Mouse (Mus musculus) erythroblast, adult 5-6 weeks (primary cell): Measurements from ENCODE around the gene Eps8. TPM values are rescaled to one million over a fixed set of nuclear protein-coding genes. Genes with fewer than 3 reads are reported as not detected.

Experiments used
- ATAC-seq: replicated peaks from 2 replicates; pipeline ENCODE4 v1.8.0; 2016; ENCODE audit warnings: moderate number of reproducible peaks, mild to moderate bottlenecking, moderate TSS enrichment, inconsistent platforms; ENCODE audit not compliant: poor library complexity, low FRiP score, severe bottlenecking
- total RNA-seq, 2 experiments: library from RNA; stranded (forward) in 1 of 2; stranded (reverse) in 1 of 2; fragments of 150-400 nt in 1 of 2; fragments of 200-764, 138-1000 nt in 1 of 2; gene quantifications; 2 replicates each; pipeline versions ENCODE4 v1.2.3 to v1.2.4; 2015 to 2017; ENCODE audit warnings: low replicate concordance in 2 of 2

Gene Eps8
- total RNA-seq (2015; ENCODE audit: low replicate concordance) (4.4 and 6.3 TPM in 2 replicates), total RNA-seq (2017; ENCODE audit: low replicate concordance) (2.3 and 2.9 TPM in 2 replicates)

GRCm38 (mm10) chr6:137654776-137655175 lies at the start of gene Eps8:
Gene Eps8 (minus strand): TSS chr6:137654876.
- ATAC-seq: no peak

- no peak for ATAC-seq
Measured at GRCm38 (mm10) chr6:137703431-137703830, 48.8 kb upstream of the Eps8 start.

- ATAC-seq: no peak
Measured at GRCm38 (mm10) chr6:137702918-137703317, 48.2 kb upstream of the Eps8 start.

GRCm38 (mm10) chr6:137702186-137702585 lies 47.5 kb upstream of the Eps8 start:
- ATAC-seq: no peak

- ATAC-seq: no peak
Measured at GRCm38 (mm10) chr6:137699434-137699833, 44.8 kb upstream of the Eps8 start.

- no peak for ATAC-seq
Measured at GRCm38 (mm10) chr6:137696445-137697204, 41.9 kb upstream of the Eps8 start.

GRCm38 (mm10) chr6:137695046-137695445 lies 40.4 kb upstream of the Eps8 start:
- no peak for ATAC-seq

GRCm38 (mm10) chr6:137694310-137694709 lies 39.6 kb upstream of the Eps8 start:
- ATAC-seq: no peak

- ATAC-seq: no peak
Measured at GRCm38 (mm10) chr6:137690550-137691119, 36.0 kb upstream of the Eps8 start.

- no peak for ATAC-seq
Measured at GRCm38 (mm10) chr6:137688506-137689105, 33.9 kb upstream of the Eps8 start.

- no peak for ATAC-seq
Measured at GRCm38 (mm10) chr6:137688079-137688478, 33.4 kb upstream of the Eps8 start.

- no peak for ATAC-seq
Measured at GRCm38 (mm10) chr6:137687667-137688066, 33.0 kb upstream of the Eps8 start.

GRCm38 (mm10) chr6:137682629-137683028 lies 28.0 kb upstream of the Eps8 start:
- ATAC-seq: no peak

GRCm38 (mm10) chr6:137681000-137681399 lies 26.3 kb upstream of the Eps8 start:
- ATAC-seq: no peak

- ATAC-seq: no peak
Measured at GRCm38 (mm10) chr6:137676581-137676980, 21.9 kb upstream of the Eps8 start.

GRCm38 (mm10) chr6:137675556-137675955 lies 20.9 kb upstream of the Eps8 start:
- ATAC-seq: no peak

GRCm38 (mm10) chr6:137673301-137673700 lies 18.6 kb upstream of the Eps8 start:
- ATAC-seq: no peak

GRCm38 (mm10) chr6:137671561-137671960 lies 16.9 kb upstream of the Eps8 start:
- ATAC-seq: no peak

GRCm38 (mm10) chr6:137670820-137671219 lies 16.1 kb upstream of the Eps8 start:
- ATAC-seq: no peak

- no peak for ATAC-seq
Measured at GRCm38 (mm10) chr6:137669876-137670275, 15.2 kb upstream of the Eps8 start.

GRCm38 (mm10) chr6:137669433-137669832 lies 14.8 kb upstream of the Eps8 start:
- no peak for ATAC-seq
